8 mouse cellular contexts compared by ENCODE assay signal in genomic region chrX:85048141-85049110, GRCm38 (mm10).
A peak's percentile ranks its signal among the peaks of the same experiment; 100 is the strongest.
DNase-seq lines count a peak whose midpoint lies in the region; ATAC-seq and TF ChIP-seq lines count a peak whose summit lies in the region.

No protein-coding gene starts in this region.

- DNase-seq in adrenal gland, adult 2 months, result peak; percentile 81
- DNase-seq in gastrocnemius, postnatal 14 days, result peak; percentile 61
- DNase-seq in hindbrain, postnatal 0 days (ENCODE audit: low spot score), result peak; percentile 50
- peak; percentile 45 to 46 for DNase-seq in left cerebral cortex, postnatal 25 days (ENCODE audit: low spot score in 2 of 2)
- DNase-seq in right cerebral cortex, postnatal 36 days (ENCODE audit: low spot score in 2 of 2), result peak; percentile 18 to 28
- peak; percentile 66 for DNase-seq in yolk sac, embryonic 10.5 days (ENCODE audit: low spot score)

- peak overlapping the region; percentile 51 for H3K4me3 ChIP-seq in hindbrain, postnatal 0 days (ENCODE audit: low read length)

- no peak for TF ChIP-seq CTCF in hindbrain, postnatal 0 days (IDR thresholded peaks at IDR 0.05; ENCODE audit: low read depth)

- H3K4me2 ChIP-seq in hindbrain, postnatal 0 days (ENCODE audit: low read depth, low read length), result peak overlapping the region; percentile 58

- no peaks in the 10 kb centered on the region for H3K27me3 ChIP-seq in hindbrain, postnatal 0 days (ENCODE audit: insufficient read depth, low read length)

- peak overlapping the region; percentile 64 for H3K27ac ChIP-seq in hindbrain, postnatal 0 days

- peak; percentile 84 for ATAC-seq in common myeloid progenitor, adult 5-6 weeks (replicated peaks; ENCODE audit: low read depth, poor library complexity, severe bottlenecking)
- ATAC-seq in hindbrain, postnatal 0 days, result peak; percentile 95
- ATAC-seq in megakaryocyte progenitor cell, adult 5-6 weeks (replicated peaks; ENCODE audit: poor library complexity), result peak; percentile 89

- intact Hi-C loops in gastrocnemius, postnatal 14 days (cut with DNase I; ENCODE audit: low total_unique reads), result no loop called here
- intact Hi-C loops in left cerebral cortex, postnatal 25 days (cut with DNase I), result loop anchor here (5.0 kb wide), 1 partner anchor 111 kb away; no protein-coding TSS in a partner anchor

- H3K9ac ChIP-seq in hindbrain, postnatal 0 days (replicated peaks; ENCODE audit: low read length), result peak overlapping the region; percentile 56

- no peaks in the 10 kb centered on the region for H3K4me1 ChIP-seq in hindbrain, postnatal 0 days (ENCODE audit: insufficient read depth, low read length)

- no peaks in the 10 kb centered on the region for H3K36me3 ChIP-seq in hindbrain, postnatal 0 days (ENCODE audit: insufficient read depth, low read length)

- H3K9me3 ChIP-seq in hindbrain, postnatal 0 days (ENCODE audit: low read length), result no peaks in the 10 kb centered on the region

- 29% methylated on average over 42 of the region's 47 CpGs for WGBS in hindbrain, postnatal 0 days

Comparison
In these comparisons a context has a peak if more than half of its experiments do, and no peak if none do; other contexts are left out.
1. Peak in every context shown above with its lines: DNase-seq, ATAC-seq, H3K4me3 ChIP-seq and H3K27ac ChIP-seq.
2. DNase-seq: peak in every context shown above with its lines; median percentile 81 in adrenal gland, adult 2 months; 66 in yolk sac, embryonic 10.5 days; 61 in gastrocnemius, postnatal 14 days; 50 in hindbrain, postnatal 0 days; 46 in left cerebral cortex, postnatal 25 days; 23 in right cerebral cortex, postnatal 36 days.